Mouse (Mus musculus): ENCODE results near the gene Myo1c.
"Not testable (repeated sequence)": the region's sequence is repeated elsewhere in the genome, so short reads cannot be mapped to it uniquely, and the experiment has no call there.

Myo1c gene

GRCm38 (mm10) chr11:75669853-75670200 is 19.5 kb downstream of the Myo1c start:
- DNase-seq = no peak

- no peak for DNase-seq
These were observed 21.3 kb downstream of the Myo1c start for GRCm38 (mm10) chr11:75671426-75672180.

- DNase-seq = no peak
These were observed 23.1 kb downstream of the Myo1c start for GRCm38 (mm10) chr11:75673411-75673810.

GRCm38 (mm10) chr11:75674875-75675274 is 24.6 kb downstream of the Myo1c start:
- DNase-seq = no peak

GRCm38 (mm10) chr11:75677881-75678746 is 27.8 kb downstream of the Myo1c start:
- DNase-seq = no peak

GRCm38 (mm10) chr11:75678747-75679438 is 28.6 kb downstream of the Myo1c start, which contains the start of gene Crk:
Crk (plus strand) TSS chr11:75679259.
- peak; percentile 99 for DNase-seq

- peak; percentile 55 for DNase-seq
These were observed 29.3 kb downstream of the Myo1c start for GRCm38 (mm10) chr11:75679439-75680171.

GRCm38 (mm10) chr11:75684462-75684861 is 34.2 kb downstream of the Myo1c start:
- no peak for DNase-seq

- no peak for DNase-seq
These were observed 34.7 kb downstream of the Myo1c start for GRCm38 (mm10) chr11:75684956-75685355.

- no peak for DNase-seq
These were observed 37.2 kb downstream of the Myo1c start for GRCm38 (mm10) chr11:75687343-75687993.

GRCm38 (mm10) chr11:75688132-75688531 is 37.8 kb downstream of the Myo1c start:
- no peak for DNase-seq

- DNase-seq = no peak
These were observed 39.7 kb downstream of the Myo1c start for GRCm38 (mm10) chr11:75689977-75690376.

GRCm38 (mm10) chr11:75691047-75691446 is 40.7 kb downstream of the Myo1c start:
- no peak for DNase-seq

GRCm38 (mm10) chr11:75693570-75693969 is 43.3 kb downstream of the Myo1c start:
- no peak for DNase-seq

GRCm38 (mm10) chr11:75697464-75697863 is 47.2 kb downstream of the Myo1c start:
- DNase-seq = not testable (repeated sequence)

GRCm38 (mm10) chr11:75700557-75700956 is 50.3 kb downstream of the Myo1c start:
- DNase-seq = no peak

GRCm38 (mm10) chr11:75702761-75703160 is 52.5 kb downstream of the Myo1c start:
- DNase-seq = no peak

GRCm38 (mm10) chr11:75703748-75704147 is 53.4 kb downstream of the Myo1c start:
- no peak for DNase-seq

- DNase-seq = no peak
These were observed 63.6 kb downstream of the Myo1c start for GRCm38 (mm10) chr11:75713949-75714348.

- DNase-seq = no peak
These were observed 65.3 kb downstream of the Myo1c start for GRCm38 (mm10) chr11:75715556-75715955.

- no peak for DNase-seq
These were observed 66.5 kb downstream of the Myo1c start for GRCm38 (mm10) chr11:75716661-75717325.
